Mouse (Mus musculus): ENCODE data around the gene Prcc.
"Not testable (repeated sequence)": the region's sequence is repeated elsewhere in the genome, so short reads cannot be mapped to it uniquely, and the experiment has no call there.

The Prcc gene

GRCm38 (mm10) chr3:87846186-87846585 is 39.2 kb downstream of the Prcc start:
- in situ Hi-C loops (cut with MboI, MseI) = no loop called here

GRCm38 (mm10) chr3:87844981-87845380 is 40.4 kb downstream of the Prcc start:
- in situ Hi-C loops (cut with MboI, MseI) = no loop called here

- in situ Hi-C loops (cut with MboI, MseI) = no loop called here
Observed at GRCm38 (mm10) chr3:87840858-87841257, 44.5 kb downstream of the Prcc start.

- in situ Hi-C loops (cut with MboI, MseI) = no loop called here
Observed at GRCm38 (mm10) chr3:87838622-87839021, 46.8 kb downstream of the Prcc start.

- in situ Hi-C loops (cut with MboI, MseI) = no loop called here
Observed at GRCm38 (mm10) chr3:87833482-87833881, 51.9 kb downstream of the Prcc start.

- in situ Hi-C loops (cut with MboI, MseI) = no loop called here
Observed at GRCm38 (mm10) chr3:87832109-87832859, 53.1 kb downstream of the Prcc start.

GRCm38 (mm10) chr3:87829025-87829424 is 56.4 kb downstream of the Prcc start:
- in situ Hi-C loops (cut with MboI, MseI) = no loop called here

- in situ Hi-C loops (cut with MboI, MseI) = no loop called here
Observed at GRCm38 (mm10) chr3:87828435-87828834, 57.0 kb downstream of the Prcc start.

GRCm38 (mm10) chr3:87824206-87824605 is 61.2 kb downstream of the Prcc start, which contains the start of gene Pear1:
Gene Pear1, minus strand, starts transcription at chr3:87824306.
- in situ Hi-C loops (cut with MboI, MseI) = not testable (repeated sequence)

- in situ Hi-C loops (cut with MboI, MseI) = loop anchor here (5.0 kb wide), 1 partner anchor 51 kb away; no protein-coding TSS in a partner anchor
Observed at GRCm38 (mm10) chr3:87818226-87818625, 67.2 kb downstream of the Prcc start.

- in situ Hi-C loops (cut with MboI, MseI) = loop anchor here (5.0 kb wide), 1 partner anchor 49 kb away; no protein-coding TSS in a partner anchor
Observed at GRCm38 (mm10) chr3:87816646-87817093, 68.7 kb downstream of the Prcc start.

- in situ Hi-C loops (cut with MboI, MseI) = loop anchor here (5.0 kb wide), 1 partner anchor 49 kb away; no protein-coding TSS in a partner anchor
Observed at GRCm38 (mm10) chr3:87816166-87816565, 69.2 kb downstream of the Prcc start.

GRCm38 (mm10) chr3:87812873-87813272 is 72.5 kb downstream of the Prcc start:
- in situ Hi-C loops (cut with MboI, MseI) = no loop called here

GRCm38 (mm10) chr3:87812413-87812812 is 73.0 kb downstream of the Prcc start:
- in situ Hi-C loops (cut with MboI, MseI) = no loop called here

GRCm38 (mm10) chr3:87811297-87811696 is 74.1 kb downstream of the Prcc start:
- in situ Hi-C loops (cut with MboI, MseI) = no loop called here

GRCm38 (mm10) chr3:87809322-87809962 is 76.0 kb downstream of the Prcc start:
- in situ Hi-C loops (cut with MboI, MseI) = no loop called here
